Mouse (Mus musculus) lung, postnatal 0 days (tissue): ENCODE results near the gene Srp14. TPM values are rescaled to one million over a fixed set of nuclear protein-coding genes. Genes with fewer than 3 reads are reported as not detected.

Source experiments
- ATAC-seq: fragments of 200-750 bp; cut with Nextera tagmentation; 2 replicates; pipeline ENCODE4 v1.8.0; 2017; ENCODE audit warnings: moderate library complexity
- DNase-seq: peaks from one replicate; pipeline ENCODE4 v3.0.0-alpha.2; 2016; ENCODE audit warnings: low spot score
- H3K27ac ChIP-seq: fragments of 300-500 bp; sonication (generic); 2 replicates; pipeline ENCODE4 v1.5.1; 2014; ENCODE audit warnings: antibody characterized with exemption, mild to moderate bottlenecking, low read length, mixed read lengths
- H3K27me3 ChIP-seq: fragments of 300-500 bp; sonication (generic); replicated peaks from 2 replicates; pipeline ENCODE4 v1.6.1; 2014; ENCODE audit warnings: low read length, mixed read lengths; ENCODE audit not compliant: insufficient read depth
- H3K36me3 ChIP-seq: fragments of 300-500 bp; sonication (generic); 2 replicates; pipeline ENCODE4 v1.6.1; 2014; ENCODE audit warnings: low read length, mixed read lengths; ENCODE audit not compliant: insufficient read depth
- H3K4me1 ChIP-seq: fragments of 300-500 bp; sonication (generic); 2 replicates; pipeline ENCODE4 v1.6.1; 2014; ENCODE audit warnings: antibody characterized with exemption, low read depth, low read length, mixed read lengths; ENCODE audit not compliant: insufficient read depth
- H3K4me2 ChIP-seq: fragments of 300-500 bp; sonication (generic); replicated peaks from 2 replicates; pipeline ENCODE4 v1.6.1; 2014; ENCODE audit warnings: low read depth, mild to moderate bottlenecking, low read length, moderate library complexity, mixed read lengths
- H3K4me3 ChIP-seq: fragments of 300-500 bp; sonication (generic); 2 replicates; pipeline ENCODE4 v1.5.1; 2014; ENCODE audit warnings: low read depth, low read length
- H3K9ac ChIP-seq: fragments of 300-500 bp; sonication (generic); replicated peaks from 2 replicates; pipeline ENCODE4 v1.6.1; 2014; ENCODE audit warnings: low read depth, mild to moderate bottlenecking
- H3K9me3 ChIP-seq: fragments of 300-500 bp; sonication (generic); 2 replicates; pipeline ENCODE4 v1.6.1; 2016; ENCODE audit warnings: low read length, mixed read lengths
- CTCF ChIP-seq: IDR thresholded peaks from 2 replicates; pipeline ENCODE4 v1.5.1; 2016; ENCODE audit warnings: antibody characterized with exemption, mild to moderate bottlenecking
- EP300 ChIP-seq: IDR thresholded peaks from 2 replicates; pipeline ENCODE4 v1.6.1; 2016; ENCODE audit warnings: antibody characterized with exemption, mild to moderate bottlenecking, control low read depth
- WGBS: fragments of 180-500 bp; shearing (Covaris S2); extraction: QIAGEN DNeasy Blood & Tissue Kit; methylation state at CpG from one replicate; pipeline ENCODE4 v1.1.7; 2014; 5-methylcytosine and 5-hydroxymethylcytosine counted together
- polyA plus RNA-seq: library from polyadenylated mRNA; unstranded; fragments of >200 nt; fragmentation: Nextera tagmentation; extraction: Ambion mirVana; gene quantifications from 2 replicates; pipeline ENCODE4 v1.2.1, GENCODE M21; 2015

Gene Srp14
- polyA plus RNA-seq, 1 experiment from 2014 or later, result 275 TPM

- Histone ChIP-seq H3K9me3 (no peaks in the 10 kb centered on the region), H3K4me2 (no peak overlapping the region), H3K27me3 (no peaks in the 10 kb centered on the region), H3K9ac (no peak overlapping the region), H3K27ac (no peak overlapping the region), H3K36me3 (peaks cover 8% of the 10 kb centered on the region; the same call in 1 of the 2 replicates), H3K4me1 (no peaks in the 10 kb centered on the region), H3K4me3 (no peak overlapping the region)
- 86% methylated on average over 12 of the region's 12 CpGs for WGBS
- ATAC-seq, result no peak
- TF ChIP-seq EP300 (no peak), CTCF (no peak)
- no peak for DNase-seq
Observed at GRCm38 (mm10) chr2:118448181-118448580, 31.3 kb downstream of the Srp14 start.

- Histone ChIP-seq H3K9me3 (no peaks in the 10 kb centered on the region), H3K27me3 (no peaks in the 10 kb centered on the region), H3K4me3 (no peak overlapping the region), H3K9ac (no peak overlapping the region), H3K36me3 (peaks cover 8% of the 10 kb centered on the region; the same call in 1 of the 2 replicates), H3K4me1 (no peaks in the 10 kb centered on the region), H3K4me2 (no peak overlapping the region), H3K27ac (no peak overlapping the region)
- 62% methylated on average over 13 of the region's 13 CpGs for WGBS
- DNase-seq (no peak), ATAC-seq (no peak)
- TF ChIP-seq EP300 (no peak), CTCF (no peak)
Observed at GRCm38 (mm10) chr2:118445696-118446674, 33.5 kb downstream of the Srp14 start.

GRCm38 (mm10) chr2:118442723-118443122 is 36.8 kb downstream of the Srp14 start:
- no peaks in the 10 kb centered on the region for H3K4me1 ChIP-seq
- TF ChIP-seq EP300 (no peak), CTCF (no peak)
- H3K9ac ChIP-seq, result no peak overlapping the region

GRCm38 (mm10) chr2:118442172-118442571 is 37.3 kb downstream of the Srp14 start:
- DNase-seq (no peak), ATAC-seq (no peak; the same call in 1 of the 2 replicates)
- Histone ChIP-seq H3K4me2 (no peak overlapping the region), H3K9me3 (no peaks in the 10 kb centered on the region), H3K9ac (no peak overlapping the region), H3K36me3 (peaks cover 11% of the 10 kb centered on the region; the same call in 1 of the 2 replicates), H3K27me3 (no peaks in the 10 kb centered on the region), H3K4me1 (no peaks in the 10 kb centered on the region), H3K27ac (no peak overlapping the region), H3K4me3 (no peak overlapping the region)
- no peak for TF ChIP-seq EP300
- TF ChIP-seq CTCF, result no peak
- 70% methylated on average over 5 of the region's 5 CpGs for WGBS

More at GRCm38 (mm10) chr2:118442723-118443122, 36.8 kb downstream of the Srp14 start:
- Histone ChIP-seq H3K36me3 (peaks cover 9% of the 10 kb centered on the region; the same call in 1 of the 2 replicates), H3K4me2 (no peak overlapping the region), H3K27me3 (no peaks in the 10 kb centered on the region), H3K4me3 (no peak overlapping the region), H3K27ac (no peak overlapping the region), H3K9me3 (no peaks in the 10 kb centered on the region)
- DNase-seq (no peak), ATAC-seq (no peak)
- 83% methylated on average over 4 of the region's 4 CpGs for WGBS

- Histone ChIP-seq H3K9ac (no peak overlapping the region), H3K27ac (no peak overlapping the region), H3K4me2 (no peak overlapping the region), H3K27me3 (no peaks in the 10 kb centered on the region), H3K9me3 (no peaks in the 10 kb centered on the region), H3K4me1 (no peaks in the 10 kb centered on the region), H3K36me3 (peaks cover 50% of the 10 kb centered on the region), H3K4me3 (no peak overlapping the region)
- no peak for ATAC-seq
- DNase-seq, result peak; percentile 35
- no peak for TF ChIP-seq EP300
- TF ChIP-seq CTCF, result peak; percentile 70
- 71% methylated on average over 5 of the region's 5 CpGs for WGBS
Observed at GRCm38 (mm10) chr2:118431589-118431988, 47.9 kb downstream of the Srp14 start.

- no peak for TF ChIP-seq CTCF
- no peak for TF ChIP-seq EP300
- ATAC-seq (no peak), DNase-seq (no peak)
Observed at GRCm38 (mm10) chr2:118430630-118431029, 48.9 kb downstream of the Srp14 start.

More at GRCm38 (mm10) chr2:118430630-118431029, 48.9 kb downstream of the Srp14 start:
- WGBS, result 77% methylated on average over 16 of the region's 16 CpGs
- Histone ChIP-seq H3K27ac (no peak overlapping the region), H3K9me3 (no peaks in the 10 kb centered on the region), H3K4me1 (no peaks in the 10 kb centered on the region), H3K36me3 (peaks cover 43% of the 10 kb centered on the region), H3K4me3 (no peak overlapping the region), H3K27me3 (no peaks in the 10 kb centered on the region), H3K9ac (no peak overlapping the region), H3K4me2 (no peak overlapping the region)
